Mouse (Mus musculus): ENCODE data around the gene Jmjd7. TPM values are rescaled to one million over a fixed set of nuclear protein-coding genes. Genes with fewer than 3 reads are reported as not detected.

Jmjd7 gene
- polyA plus RNA-seq, 1 experiment from 2014 or later = 18.4 TPM

DNA sequence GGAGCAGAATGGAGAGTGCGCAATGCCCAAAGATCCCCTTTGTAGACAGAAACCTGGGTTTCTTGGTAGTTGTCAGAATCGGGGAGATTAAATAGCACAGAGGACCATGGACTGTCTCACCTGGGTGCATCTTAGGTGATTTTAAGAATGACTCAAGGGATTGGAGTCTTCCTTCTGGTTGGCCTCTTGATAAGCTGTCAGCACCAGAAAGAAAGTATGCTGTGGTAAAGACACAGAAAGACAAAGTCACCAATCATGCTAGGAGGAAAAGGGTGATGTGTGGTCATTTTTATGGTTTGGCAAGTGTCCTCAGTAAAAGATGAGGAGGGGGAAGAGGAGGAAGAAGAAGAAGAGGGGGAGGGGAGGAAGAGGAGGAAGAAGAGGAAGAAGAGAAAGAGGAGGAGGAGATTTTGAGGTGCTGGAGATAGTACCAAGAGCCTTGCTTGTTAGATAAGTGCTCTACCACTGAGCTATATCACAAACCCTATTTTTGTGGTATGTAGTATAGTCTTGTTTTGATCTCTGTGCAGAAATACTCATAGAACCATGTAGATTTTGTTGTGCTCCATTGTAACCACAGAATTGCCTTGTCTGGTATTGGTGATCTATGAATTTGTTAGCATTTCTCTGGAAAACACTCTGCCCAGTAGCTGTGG lies 13.3 kb upstream of the Jmjd7 start:
- Histone ChIP-seq H3K27ac (no peak overlapping the region), H3K9ac (no peak overlapping the region), H3K4me3 (no peak overlapping the region), H3K4me2 (no peak overlapping the region), H3K9me3 (no peaks in the 10 kb centered on the region), H3K36me3 (peaks cover 55% of the 10 kb centered on the region), H3K27me3 (no peaks in the 10 kb centered on the region), H3K4me1 (no peaks in the 10 kb centered on the region)
- WGBS = 95% methylated on average over 2 of the region's 2 CpGs
- ATAC-seq (ENCODE audit: insufficient number of reproducible peaks, low FRiP score, low TSS enrichment, low read depth) = no peak

DNA sequence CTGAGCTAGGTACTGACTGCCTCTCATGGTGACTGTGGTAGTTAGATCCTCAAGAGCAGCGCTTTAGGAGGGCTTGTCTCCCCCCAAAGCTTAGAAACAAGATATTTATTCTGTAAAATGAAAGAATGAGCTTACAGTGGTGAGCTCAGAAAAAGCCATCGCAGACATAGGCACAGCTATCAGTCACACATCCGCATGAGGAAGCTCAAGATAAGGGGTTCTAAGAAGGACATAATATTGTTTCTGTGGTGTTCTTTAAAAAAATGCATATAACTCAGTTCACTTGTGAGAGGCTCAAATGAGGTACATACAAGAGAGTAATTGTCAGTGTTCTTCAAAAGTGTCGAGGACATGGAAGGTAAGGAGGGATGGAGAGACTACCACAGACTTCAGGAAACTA lies 11.4 kb upstream of the Jmjd7 start:
- Histone ChIP-seq H3K4me1 (no peaks in the 10 kb centered on the region), H3K36me3 (peaks cover 74% of the 10 kb centered on the region), H3K9ac (no peak overlapping the region), H3K4me2 (no peak overlapping the region), H3K27me3 (no peaks in the 10 kb centered on the region), H3K9me3 (no peaks in the 10 kb centered on the region), H3K4me3 (no peak overlapping the region), H3K27ac (no peak overlapping the region)
- no peak for ATAC-seq (ENCODE audit: insufficient number of reproducible peaks, low FRiP score, low TSS enrichment, low read depth)
- 90% methylated on average over 4 of the region's 4 CpGs for WGBS

- Histone ChIP-seq H3K9me3 (no peaks in the 10 kb centered on the region), H3K4me3 (no peak overlapping the region), H3K4me1 (no peaks in the 10 kb centered on the region), H3K9ac (no peak overlapping the region), H3K27me3 (no peaks in the 10 kb centered on the region), H3K27ac (no peak overlapping the region), H3K36me3 (peaks cover 89% of the 10 kb centered on the region), H3K4me2 (no peak overlapping the region)
- no peak for ATAC-seq (ENCODE audit: insufficient number of reproducible peaks, low FRiP score, low TSS enrichment, low read depth)
- 93% methylated on average over 12 of the region's 12 CpGs for WGBS
Observed at GRCm38 (mm10) chr2:120017599-120017998, 9.7 kb upstream of the Jmjd7 start.

DNA sequence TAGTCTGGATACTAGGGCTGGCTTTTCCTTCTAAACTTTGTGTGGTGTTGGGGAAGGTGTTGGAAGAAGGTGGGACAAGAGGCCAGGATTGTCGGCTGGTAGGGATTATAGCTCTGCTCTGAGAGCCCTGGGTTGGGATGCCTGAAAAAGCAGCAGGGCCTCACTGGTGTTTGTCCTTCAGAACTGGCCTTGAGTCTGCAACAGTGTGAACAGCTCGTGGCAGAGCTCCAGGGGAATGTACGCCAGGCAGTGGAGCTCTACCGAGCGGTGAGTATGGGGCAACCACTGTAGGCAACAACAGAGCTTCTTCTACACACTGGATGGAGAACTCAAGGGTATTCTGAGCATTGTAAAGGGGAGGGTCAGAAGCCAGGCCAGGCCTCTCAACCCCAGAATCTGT lies 2.9 kb upstream of the Jmjd7 start:
- Histone ChIP-seq H3K36me3 (peaks cover 64% of the 10 kb centered on the region), H3K27me3 (no peaks in the 10 kb centered on the region), H3K4me2 (no peak overlapping the region), H3K4me3 (no peak overlapping the region), H3K9me3 (no peaks in the 10 kb centered on the region), H3K4me1 (peaks cover 14% of the 10 kb centered on the region), H3K27ac (no peak overlapping the region), H3K9ac (no peak overlapping the region)
- 86% methylated on average over 5 of the region's 5 CpGs for WGBS
- no peak for ATAC-seq (ENCODE audit: insufficient number of reproducible peaks, low FRiP score, low TSS enrichment, low read depth)

DNA sequence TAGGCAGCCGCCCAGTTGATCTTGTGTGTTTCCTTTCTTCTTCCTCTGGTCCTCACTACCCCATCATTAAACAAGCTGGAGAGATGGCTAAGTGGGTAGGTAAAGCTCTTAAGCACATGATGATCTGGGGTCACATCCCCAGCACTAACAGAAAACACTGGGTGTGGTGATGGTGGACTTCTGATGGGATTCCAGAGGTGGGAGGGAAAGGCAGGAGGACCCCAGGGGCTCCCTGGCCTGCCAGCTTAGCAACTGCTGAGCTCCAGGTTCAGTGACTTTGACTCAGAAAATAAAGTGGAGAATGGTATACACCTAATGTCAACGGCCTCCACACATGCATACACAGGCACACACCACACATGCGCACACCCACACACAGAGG lies 658 bp downstream of the Jmjd7 start:
- no peak for ATAC-seq (ENCODE audit: insufficient number of reproducible peaks, low FRiP score, low TSS enrichment, low read depth)
- 40% methylated on average over 3 of the region's 3 CpGs for WGBS

GRCm38 (mm10) chr2:120030380-120030779 lies 3.1 kb downstream of the Jmjd7 start:
- Histone ChIP-seq H3K9me3 (no peaks in the 10 kb centered on the region), H3K4me2 (no peak overlapping the region), H3K4me3 (no peak overlapping the region), H3K27ac (no peak overlapping the region), H3K9ac (no peak overlapping the region), H3K27me3 (no peaks in the 10 kb centered on the region), H3K4me1 (peaks cover 14% of the 10 kb centered on the region), H3K36me3 (peaks cover 45% of the 10 kb centered on the region)
- 88% methylated on average over 8 of the region's 8 CpGs for WGBS
- ATAC-seq (ENCODE audit: insufficient number of reproducible peaks, low FRiP score, low TSS enrichment, low read depth) = no peak

More for the DNA sequence above, 658 bp downstream of the Jmjd7 start:
- Histone ChIP-seq H3K36me3 (peaks cover 50% of the 10 kb centered on the region), H3K27ac (peak overlapping the region; percentile 92), H3K4me3 (peak overlapping the region; percentile 60), H3K4me2 (peak overlapping the region; percentile 53), H3K9me3 (no peaks in the 10 kb centered on the region), H3K4me1 (peaks cover 14% of the 10 kb centered on the region), H3K27me3 (no peaks in the 10 kb centered on the region), H3K9ac (peak overlapping the region; percentile 63)

DNA sequence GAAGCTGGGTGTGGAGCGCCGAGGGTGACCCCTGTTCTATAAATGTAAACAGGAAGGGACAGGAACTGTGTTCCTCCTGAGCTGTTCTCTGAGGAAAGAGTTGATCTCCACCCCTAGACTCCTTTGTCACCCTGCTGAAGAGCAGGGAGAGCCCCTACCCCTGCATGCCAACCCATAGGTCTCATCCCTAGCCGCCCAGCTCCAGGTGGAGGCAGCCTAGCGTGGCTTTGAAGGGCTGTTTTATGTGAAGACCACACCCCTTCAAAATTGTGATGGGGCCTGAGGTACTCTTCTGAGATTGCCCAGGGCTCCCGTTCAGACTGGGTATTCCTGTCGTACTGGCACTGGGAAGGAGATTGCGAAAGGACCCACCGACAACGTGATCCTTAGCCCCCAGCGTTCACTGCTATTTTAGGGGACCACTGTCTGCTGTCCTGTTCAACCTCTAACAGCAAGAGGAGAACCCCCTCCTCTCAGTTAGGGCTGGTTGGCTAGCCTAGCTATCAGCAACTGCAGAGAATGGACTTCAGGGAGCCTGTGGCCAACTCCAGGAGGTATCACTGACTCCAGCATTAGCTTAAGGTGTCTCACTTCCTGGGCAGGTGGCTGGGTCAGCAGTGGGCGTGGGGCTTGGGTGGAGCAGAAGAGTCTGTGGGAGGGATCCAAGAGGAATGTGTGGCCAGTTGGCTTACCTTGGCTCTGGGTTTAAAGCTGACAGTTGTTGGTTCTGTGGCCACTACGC lies 5.6 kb downstream of the Jmjd7 start, which contains the start of gene Pla2g4b:
Gene Pla2g4b, plus strand, starts transcription at position 692 of the 742 bp plus-strand sequence.
- no peaks in the 10 kb centered on the region for H3K9me3 ChIP-seq
- no peaks in the 10 kb centered on the region for H3K27me3 ChIP-seq
- no peak within 1 kb of the TSS for H3K4me2 ChIP-seq
- H3K27ac ChIP-seq = no peak within 1 kb of the TSS
- peaks cover 63% of the 10 kb centered on the region for H3K36me3 ChIP-seq
- H3K9ac ChIP-seq = no peak within 1 kb of the TSS
- H3K4me3 ChIP-seq = no peak within 1 kb of the TSS
- peaks cover 5% of the 10 kb centered on the region for H3K4me1 ChIP-seq
- ATAC-seq (ENCODE audit: insufficient number of reproducible peaks, low FRiP score, low TSS enrichment, low read depth) = no peak
- 85% methylated on average over 12 of the region's 12 CpGs for WGBS

DNA sequence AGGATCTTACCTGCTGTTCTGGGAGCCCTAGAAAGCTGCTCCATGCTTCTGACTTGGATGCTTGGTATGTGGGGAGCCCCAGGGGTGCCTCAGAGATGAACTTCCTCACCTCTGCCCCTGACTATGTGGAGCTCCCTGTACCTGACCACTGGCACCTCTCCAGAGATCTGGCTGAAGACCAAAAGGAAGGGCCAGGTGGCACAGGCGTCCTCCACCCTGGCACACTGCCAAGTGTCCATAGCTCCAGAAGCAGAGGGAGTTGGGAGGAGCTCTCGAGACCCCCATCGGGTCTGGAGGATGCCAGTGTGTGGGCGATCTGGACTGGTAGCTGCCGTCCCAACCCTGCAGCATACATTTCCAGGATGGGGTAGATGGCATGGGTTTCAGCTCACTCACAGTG lies 6.4 kb downstream of the Jmjd7 start:
- H3K36me3 ChIP-seq = peaks cover 71% of the 10 kb centered on the region

GRCm38 (mm10) chr2:120037744-120038143 lies 10.5 kb downstream of the Jmjd7 start:
- no peaks in the 10 kb centered on the region for H3K4me1 ChIP-seq
- ATAC-seq (ENCODE audit: insufficient number of reproducible peaks, low FRiP score, low TSS enrichment, low read depth) = no peak
- no peak overlapping the region for H3K9ac ChIP-seq
- H3K27me3 ChIP-seq = no peaks in the 10 kb centered on the region
- H3K9me3 ChIP-seq = no peaks in the 10 kb centered on the region
- H3K27ac ChIP-seq = no peak overlapping the region
- WGBS = 87% methylated on average over 9 of the region's 9 CpGs
- H3K4me2 ChIP-seq = no peak overlapping the region
- H3K4me3 ChIP-seq = no peak overlapping the region
- peaks cover 85% of the 10 kb centered on the region for H3K36me3 ChIP-seq

More for the DNA sequence above, 6.4 kb downstream of the Jmjd7 start:
- WGBS = 74% methylated on average over 5 of the region's 5 CpGs
- Histone ChIP-seq H3K4me3 (no peak overlapping the region), H3K27me3 (no peaks in the 10 kb centered on the region), H3K4me1 (no peaks in the 10 kb centered on the region), H3K27ac (no peak overlapping the region), H3K9ac (no peak overlapping the region), H3K4me2 (no peak overlapping the region), H3K9me3 (no peaks in the 10 kb centered on the region)
- no peak for ATAC-seq (ENCODE audit: insufficient number of reproducible peaks, low FRiP score, low TSS enrichment, low read depth)

DNA sequence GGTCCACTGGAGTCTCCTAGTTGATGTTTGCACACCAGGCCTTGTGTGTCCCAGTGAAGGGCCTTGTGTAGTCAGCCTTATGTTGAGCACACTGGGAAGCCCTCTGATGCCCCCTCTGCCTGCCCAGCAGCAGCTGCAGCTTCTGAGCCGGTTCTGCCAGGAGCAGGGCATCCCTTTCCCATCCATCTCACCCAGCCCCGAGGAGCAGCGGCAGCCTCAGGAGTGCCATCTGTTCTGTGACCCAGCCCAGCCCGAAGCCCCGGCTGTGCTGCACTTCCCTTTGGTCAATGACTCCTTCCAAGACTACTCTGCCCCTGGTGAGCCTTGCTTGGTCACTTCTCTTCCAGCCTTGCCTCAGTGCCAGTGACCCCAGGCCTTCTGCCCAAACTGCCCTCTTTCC lies 13.7 kb downstream of the Jmjd7 start:
- WGBS = 95% methylated on average over 5 of the region's 5 CpGs

GRCm38 (mm10) chr2:120044101-120044603 lies 16.9 kb downstream of the Jmjd7 start:
- Histone ChIP-seq H3K36me3 (peaks cover 34% of the 10 kb centered on the region), H3K4me2 (no peak overlapping the region; the same call in 1 of the 2 replicates), H3K27ac (peak overlapping the region; percentile 85), H3K4me1 (peaks cover 40% of the 10 kb centered on the region), H3K9ac (no peak overlapping the region), H3K4me3 (no peak overlapping the region), H3K9me3 (no peaks in the 10 kb centered on the region), H3K27me3 (no peaks in the 10 kb centered on the region)
- WGBS = 45% methylated on average over 4 of the region's 4 CpGs
- peak; percentile 65 for ATAC-seq (ENCODE audit: insufficient number of reproducible peaks, low FRiP score, low TSS enrichment, low read depth)

More for the DNA sequence above, 13.7 kb downstream of the Jmjd7 start:
- ATAC-seq (ENCODE audit: insufficient number of reproducible peaks, low FRiP score, low TSS enrichment, low read depth) = no peak
- H3K27ac ChIP-seq = no peak overlapping the region
- H3K9me3 ChIP-seq = no peaks in the 10 kb centered on the region
- H3K4me1 ChIP-seq = peaks cover 24% of the 10 kb centered on the region
- no peak overlapping the region for H3K4me3 ChIP-seq
- no peaks in the 10 kb centered on the region for H3K27me3 ChIP-seq
- H3K36me3 ChIP-seq = peaks cover 63% of the 10 kb centered on the region
- no peak overlapping the region for H3K4me2 ChIP-seq
- no peak overlapping the region for H3K9ac ChIP-seq

DNA sequence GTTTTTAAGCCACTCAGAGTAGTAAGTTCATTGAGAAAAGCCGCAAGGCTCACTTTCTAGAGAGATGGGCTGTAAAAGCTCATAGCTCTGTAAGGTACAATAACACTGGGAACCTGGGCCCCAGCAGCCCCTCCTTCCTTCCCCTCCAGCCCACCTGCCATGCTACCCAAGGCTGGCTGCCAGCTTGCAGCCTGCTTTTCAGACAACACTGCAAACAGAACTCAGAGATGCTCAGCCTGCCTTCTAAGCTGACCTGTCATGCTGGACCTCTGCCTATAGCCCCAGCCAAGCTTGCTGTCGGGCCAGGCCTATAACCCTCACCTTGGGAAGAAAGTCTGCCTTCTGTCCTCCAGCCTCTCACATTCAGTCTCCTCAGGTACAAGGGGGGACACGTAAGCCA lies 17.4 kb downstream of the Jmjd7 start:
- Histone ChIP-seq H3K36me3 (peaks cover 29% of the 10 kb centered on the region), H3K4me2 (no peak overlapping the region), H3K9ac (no peak overlapping the region), H3K27me3 (no peaks in the 10 kb centered on the region), H3K27ac (peak overlapping the region; percentile 85), H3K4me1 (peaks cover 40% of the 10 kb centered on the region), H3K4me3 (no peak overlapping the region), H3K9me3 (no peaks in the 10 kb centered on the region)
- 48% methylated on average over 3 of the region's 3 CpGs for WGBS
- peak; percentile 11; the same call in 1 of the 2 replicates for ATAC-seq (ENCODE audit: insufficient number of reproducible peaks, low FRiP score, low TSS enrichment, low read depth)

Measured in limb, embryonic 15.5 days (tissue).